Comparison of ENCODE assay signal across 18 mouse cellular contexts in the genomic region with DNA sequence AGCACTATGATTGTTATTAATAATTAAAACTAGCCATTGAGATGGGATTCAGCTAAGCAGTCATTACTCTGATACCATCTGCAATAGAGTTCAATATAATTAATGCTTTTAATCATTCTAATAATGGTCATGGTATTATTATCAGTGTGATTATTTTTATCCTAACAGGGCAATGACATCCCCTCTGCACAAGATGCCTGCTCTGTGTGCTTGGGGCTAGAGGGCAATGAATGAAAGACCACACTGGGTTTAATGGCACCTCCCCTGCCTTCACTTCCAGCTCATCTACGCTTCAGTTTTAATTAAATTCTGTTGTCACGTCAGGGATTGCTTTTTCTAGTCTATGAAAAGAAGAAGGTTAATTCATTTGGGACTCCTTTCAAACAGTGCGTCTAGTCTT.
DNase-seq lines count a peak whose midpoint lies in the region; ATAC-seq and TF ChIP-seq lines count a peak whose summit lies in the region.
"Had no signal": no experiment of that assay in that cellular context is flagged by ENCODE, and none has a peak within 500 bp of the region (broad histone marks: within the 10 kb centered on the region; RNA-seq: fewer than 3 reads in every experiment).

No protein-coding gene starts in this region.

- 35% methylated on average over 3 of the region's 3 CpGs for WGBS in hindbrain, embryonic 13.5 days
- WGBS in hindbrain, embryonic 10.5 days = 63% methylated on average over 3 of the region's 3 CpGs
- WGBS in midbrain, embryonic 13.5 days = 25% methylated on average over 3 of the region's 3 CpGs
- whole genome bisulfite sequencing in midbrain, embryonic 10.5 days = 52% methylated on average over 3 of the region's 3 CpGs
- WGBS in hindbrain, embryonic 16.5 days = 37% methylated on average over 3 of the region's 3 CpGs
- WGBS in neural tube, embryonic 14.5 days = 36% methylated on average over 3 of the region's 3 CpGs
- 80% methylated on average over 3 of the region's 3 CpGs for WGBS in liver, postnatal 0 days (ENCODE audit: insufficient replicate concordance)

- TF ChIP-seq CTCF in liver, postnatal 0 days (IDR thresholded peaks at IDR 0.05; ENCODE audit: low read depth) = no peak

- H3K9me3 ChIP-seq in hindbrain, embryonic 13.5 days = no peaks in the 10 kb centered on the region
- H3K9me3 ChIP-seq in hindbrain, embryonic 10.5 days = no peaks in the 10 kb centered on the region
- no peaks in the 10 kb centered on the region for H3K9me3 ChIP-seq in midbrain, embryonic 13.5 days
- H3K9me3 ChIP-seq in midbrain, embryonic 10.5 days (replicated peaks) = no peaks in the 10 kb centered on the region
- H3K9me3 ChIP-seq in hindbrain, embryonic 16.5 days (ENCODE audit: control insufficient read depth, low read length) = no peaks in the 10 kb centered on the region
- H3K9me3 ChIP-seq in neural tube, embryonic 14.5 days (ENCODE audit: control insufficient read depth, low read length) = no peaks in the 10 kb centered on the region
- no peaks in the 10 kb centered on the region for H3K9me3 ChIP-seq in liver, postnatal 0 days (ENCODE audit: low read length)
- H3K9me3 ChIP-seq: embryonic facial prominence, embryonic 10.5 days; forebrain, embryonic 13.5 days; heart, embryonic 12.5 days; hindbrain, embryonic 15.5 days had no signal

- no peaks in the 10 kb centered on the region for H3K36me3 ChIP-seq in hindbrain, embryonic 13.5 days
- H3K36me3 ChIP-seq in hindbrain, embryonic 10.5 days = no peaks in the 10 kb centered on the region
- H3K36me3 ChIP-seq in midbrain, embryonic 13.5 days = no peaks in the 10 kb centered on the region
- no peaks in the 10 kb centered on the region for H3K36me3 ChIP-seq in midbrain, embryonic 10.5 days
- no peaks in the 10 kb centered on the region for H3K36me3 ChIP-seq in hindbrain, embryonic 16.5 days (ENCODE audit: control insufficient read depth, insufficient read depth, low read length)
- no peaks in the 10 kb centered on the region for H3K36me3 ChIP-seq in neural tube, embryonic 14.5 days (ENCODE audit: control insufficient read depth, insufficient read depth, low read length)
- no peaks in the 10 kb centered on the region for H3K36me3 ChIP-seq in liver, postnatal 0 days (replicated peaks; ENCODE audit: insufficient read depth, low read length)
- H3K36me3 ChIP-seq: embryonic facial prominence, embryonic 10.5 days; heart, embryonic 12.5 days; hindbrain, embryonic 15.5 days had no signal

- H3K4me1 ChIP-seq in hindbrain, embryonic 13.5 days (replicated peaks) = no peaks in the 10 kb centered on the region; the same call in 1 of the 2 replicates
- no peaks in the 10 kb centered on the region for H3K4me1 ChIP-seq in hindbrain, embryonic 10.5 days (replicated peaks)
- no peaks in the 10 kb centered on the region; the same call in 1 of the 2 replicates for H3K4me1 ChIP-seq in midbrain, embryonic 13.5 days (replicated peaks)
- peaks cover 6% of the 10 kb centered on the region; the same call in 1 of the 2 replicates for H3K4me1 ChIP-seq in midbrain, embryonic 10.5 days
- H3K4me1 ChIP-seq in hindbrain, embryonic 16.5 days (ENCODE audit: control insufficient read depth, insufficient read depth, low read depth, low read length) = no peaks in the 10 kb centered on the region
- H3K4me1 ChIP-seq in neural tube, embryonic 14.5 days (ENCODE audit: control insufficient read depth, insufficient read depth, low read length) = no peaks in the 10 kb centered on the region
- no peaks in the 10 kb centered on the region for H3K4me1 ChIP-seq in liver, postnatal 0 days (ENCODE audit: insufficient read depth)
- H3K4me1 ChIP-seq: embryonic facial prominence, embryonic 10.5 days; forebrain, embryonic 13.5 days; heart, embryonic 12.5 days; hindbrain, embryonic 15.5 days had no signal

- no peak overlapping the region for H3K4me3 ChIP-seq in hindbrain, embryonic 13.5 days
- no peak overlapping the region for H3K4me3 ChIP-seq in hindbrain, embryonic 10.5 days
- H3K4me3 ChIP-seq in midbrain, embryonic 13.5 days (replicated peaks) = no peak overlapping the region
- no peak overlapping the region for H3K4me3 ChIP-seq in midbrain, embryonic 10.5 days
- no peak overlapping the region for H3K4me3 ChIP-seq in hindbrain, embryonic 16.5 days (ENCODE audit: low read length)
- no peak overlapping the region for H3K4me3 ChIP-seq in neural tube, embryonic 14.5 days (ENCODE audit: low read depth, low read length)
- no peak overlapping the region for H3K4me3 ChIP-seq in liver, postnatal 0 days (ENCODE audit: low read depth, low read length)
- H3K4me3 ChIP-seq: embryonic facial prominence, embryonic 10.5 days; forebrain, embryonic 13.5 days; heart, adult 2 months; heart, embryonic 12.5 days; hindbrain, embryonic 15.5 days had no signal

- ATAC-seq in hindbrain, embryonic 13.5 days (ENCODE audit: low FRiP score) = peak; percentile 39; the same call in 1 of the 2 replicates
- ATAC-seq in midbrain, embryonic 13.5 days = peak; percentile 58; the same call in 1 of the 2 replicates
- ATAC-seq in hindbrain, embryonic 16.5 days = peak; percentile 61; the same call in 1 of the 2 replicates
- ATAC-seq in neural tube, embryonic 14.5 days (ENCODE audit: low read depth) = peak; percentile 88
- ATAC-seq in activated CD4-positive, CD25-positive, alpha-beta regulatory T cell, adult 4 months = no peak
- no peak for ATAC-seq in liver, postnatal 0 days
- ATAC-seq: forebrain, embryonic 13.5 days; forebrain, postnatal 0 days had no signal

- H3K9ac ChIP-seq in hindbrain, embryonic 13.5 days = no peak overlapping the region
- H3K9ac ChIP-seq in midbrain, embryonic 13.5 days (replicated peaks) = no peak overlapping the region
- no peak overlapping the region for H3K9ac ChIP-seq in hindbrain, embryonic 16.5 days (ENCODE audit: low read depth, low read length)
- no peak overlapping the region for H3K9ac ChIP-seq in neural tube, embryonic 14.5 days (replicated peaks; ENCODE audit: low read depth, low read length)
- H3K9ac ChIP-seq in liver, postnatal 0 days (replicated peaks) = no peak overlapping the region
- H3K9ac ChIP-seq: forebrain, embryonic 13.5 days; forebrain, postnatal 0 days; heart, embryonic 12.5 days; hindbrain, embryonic 15.5 days had no signal

- TF ChIP-seq EP300 in liver, postnatal 0 days (IDR thresholded peaks at IDR 0.05; ENCODE audit: low read depth) = no peak

- peak overlapping the region; percentile 30; the same call in 1 of the 2 replicates for H3K27ac ChIP-seq in hindbrain, embryonic 13.5 days
- H3K27ac ChIP-seq in hindbrain, embryonic 10.5 days = no peak overlapping the region
- H3K27ac ChIP-seq in midbrain, embryonic 13.5 days = no peak overlapping the region
- no peak overlapping the region for H3K27ac ChIP-seq in midbrain, embryonic 10.5 days (replicated peaks)
- H3K27ac ChIP-seq in hindbrain, embryonic 16.5 days (ENCODE audit: low read depth, low read length) = no peak overlapping the region
- H3K27ac ChIP-seq in neural tube, embryonic 14.5 days (ENCODE audit: low read depth, low read length) = no peak overlapping the region
- no peak overlapping the region for H3K27ac ChIP-seq in liver, postnatal 0 days (ENCODE audit: low read depth)
- H3K27ac ChIP-seq: embryonic facial prominence, embryonic 10.5 days; forebrain, embryonic 13.5 days; heart, adult 2 months; hindbrain, embryonic 15.5 days had no signal

- H3K27me3 ChIP-seq in hindbrain, embryonic 13.5 days = no peaks in the 10 kb centered on the region
- no peaks in the 10 kb centered on the region for H3K27me3 ChIP-seq in hindbrain, embryonic 10.5 days (ENCODE audit: insufficient read depth, poor library complexity, severe bottlenecking)
- H3K27me3 ChIP-seq in midbrain, embryonic 13.5 days = no peaks in the 10 kb centered on the region
- H3K27me3 ChIP-seq in midbrain, embryonic 10.5 days (ENCODE audit: low read depth, poor library complexity, severe bottlenecking) = no peaks in the 10 kb centered on the region
- H3K27me3 ChIP-seq in hindbrain, embryonic 16.5 days (replicated peaks; ENCODE audit: control insufficient read depth, insufficient read depth, low read length) = no peaks in the 10 kb centered on the region
- H3K27me3 ChIP-seq in neural tube, embryonic 14.5 days (ENCODE audit: control insufficient read depth, insufficient read depth, low read length) = no peaks in the 10 kb centered on the region
- no peaks in the 10 kb centered on the region for H3K27me3 ChIP-seq in liver, postnatal 0 days (ENCODE audit: insufficient read depth, low read length)
- H3K27me3 ChIP-seq: forebrain, embryonic 13.5 days; heart, embryonic 12.5 days; hindbrain, embryonic 15.5 days had no signal

- no peak for DNase-seq in hindbrain, embryonic 10.5 days (ENCODE audit: low spot score)
- no peak for DNase-seq in midbrain, embryonic 10.5 days (ENCODE audit: low spot score)
- DNase-seq in liver, postnatal 0 days = no peak
- DNase-seq: adrenal gland, postnatal 14 days; cerebellum, adult 2 months; cerebellum, postnatal 10 days; forebrain, postnatal 0 days; gastrocnemius, postnatal 14 days; heart, adult 2 months had no signal

- no peak overlapping the region for H3K4me2 ChIP-seq in hindbrain, embryonic 13.5 days
- H3K4me2 ChIP-seq in midbrain, embryonic 13.5 days (replicated peaks) = no peak overlapping the region
- H3K4me2 ChIP-seq in hindbrain, embryonic 16.5 days (ENCODE audit: low read length) = no peak overlapping the region
- no peak overlapping the region for H3K4me2 ChIP-seq in neural tube, embryonic 14.5 days (ENCODE audit: low read depth, low read length)
- H3K4me2 ChIP-seq in liver, postnatal 0 days (ENCODE audit: low read depth, low read length) = no peak overlapping the region
- H3K4me2 ChIP-seq: forebrain, embryonic 13.5 days; heart, embryonic 12.5 days; hindbrain, embryonic 15.5 days had no signal

Comparison
In these comparisons a context has a peak if more than half of its experiments do, and no peak if none do; other contexts are left out.
1. ATAC-seq: peak in hindbrain, embryonic 13.5 days (single experiment), midbrain, embryonic 13.5 days (single experiment), hindbrain, embryonic 16.5 days (single experiment) and neural tube, embryonic 14.5 days (single experiment); none in activated CD4-positive, CD25-positive, alpha-beta regulatory T cell, adult 4 months (single experiment) and liver, postnatal 0 days (single experiment).